Mouse (Mus musculus): ENCODE data around the gene Trim41. TPM values are rescaled to one million over a fixed set of nuclear protein-coding genes. Genes with fewer than 3 reads are reported as not detected.

Gene Trim41
- polyA plus RNA-seq, 1 experiment from 2014 or later: 6.4 TPM

- Histone ChIP-seq H3K36me3 (ENCODE audit: control insufficient read depth, insufficient read depth, low read length) (no peaks in the 10 kb centered on the region), H3K4me2 (ENCODE audit: low read depth, low read length) (peak overlapping the region; percentile 37; the same call in 1 of the 2 replicates), H3K9ac (ENCODE audit: low read length) (no peak overlapping the region), H3K27me3 (ENCODE audit: control insufficient read depth, insufficient read depth, low read depth, low read length) (no peaks in the 10 kb centered on the region), H3K4me3 (ENCODE audit: low read length) (no peak overlapping the region), H3K27ac (ENCODE audit: low read length) (no peak overlapping the region), H3K4me1 (replicated peaks; ENCODE audit: control insufficient read depth, insufficient read depth, low read length) (0 out of 2 replicates have a peak, but pooled peaks cover 3% of the 10 kb centered on the region), H3K9me3 (ENCODE audit: control insufficient read depth, low read length) (no peaks in the 10 kb centered on the region)
- no peak for ATAC-seq (ENCODE audit: low read depth)
- WGBS: 33% methylated on average over 17 of the region's 17 CpGs
Observed at GRCm38 (mm10) chr11:48774443-48775298, 42.5 kb downstream of the Trim41 start.

- no peak overlapping the region for H3K4me2 ChIP-seq (ENCODE audit: low read depth, low read length)
- H3K9me3 ChIP-seq (ENCODE audit: control insufficient read depth, low read length): no peaks in the 10 kb centered on the region
- no peak overlapping the region for H3K27ac ChIP-seq (ENCODE audit: low read length)
- 0 out of 2 replicates have a peak, but pooled peaks cover 3% of the 10 kb centered on the region for H3K4me1 ChIP-seq (replicated peaks; ENCODE audit: control insufficient read depth, insufficient read depth, low read length)
- no peaks in the 10 kb centered on the region for H3K27me3 ChIP-seq (ENCODE audit: control insufficient read depth, insufficient read depth, low read depth, low read length)
- no peak overlapping the region for H3K9ac ChIP-seq (ENCODE audit: low read length)
- WGBS: 8% methylated on average over 2 of the region's 2 CpGs
- H3K4me3 ChIP-seq (ENCODE audit: low read length): no peak overlapping the region
- H3K36me3 ChIP-seq (ENCODE audit: control insufficient read depth, insufficient read depth, low read length): no peaks in the 10 kb centered on the region
- ATAC-seq (ENCODE audit: low read depth): no peak
Observed at GRCm38 (mm10) chr11:48771691-48772090, 45.5 kb downstream of the Trim41 start.

- no peak overlapping the region for H3K9ac ChIP-seq (ENCODE audit: low read length)
- WGBS: 76% methylated on average over 14 of the region's 14 CpGs
- no peak for ATAC-seq (ENCODE audit: low read depth)
- no peaks in the 10 kb centered on the region for H3K36me3 ChIP-seq (ENCODE audit: control insufficient read depth, insufficient read depth, low read length)
- H3K4me1 ChIP-seq (replicated peaks; ENCODE audit: control insufficient read depth, insufficient read depth, low read length): no peaks in the 10 kb centered on the region
- no peak overlapping the region for H3K4me3 ChIP-seq (ENCODE audit: low read length)
- H3K27me3 ChIP-seq (ENCODE audit: control insufficient read depth, insufficient read depth, low read depth, low read length): no peaks in the 10 kb centered on the region
- H3K9me3 ChIP-seq (ENCODE audit: control insufficient read depth, low read length): no peaks in the 10 kb centered on the region
- no peak overlapping the region for H3K27ac ChIP-seq (ENCODE audit: low read length)
- no peak overlapping the region for H3K4me2 ChIP-seq (ENCODE audit: low read depth, low read length)
Observed at GRCm38 (mm10) chr11:48767195-48767876, 49.8 kb downstream of the Trim41 start.

GRCm38 (mm10) chr11:48764119-48764518 lies 53.0 kb downstream of the Trim41 start:
- Histone ChIP-seq H3K4me1 (replicated peaks; ENCODE audit: control insufficient read depth, insufficient read depth, low read length) (no peaks in the 10 kb centered on the region), H3K4me3 (ENCODE audit: low read length) (no peak overlapping the region), H3K9ac (ENCODE audit: low read length) (no peak overlapping the region), H3K27ac (ENCODE audit: low read length) (no peak overlapping the region), H3K36me3 (ENCODE audit: control insufficient read depth, insufficient read depth, low read length) (no peaks in the 10 kb centered on the region), H3K4me2 (ENCODE audit: low read depth, low read length) (no peak overlapping the region), H3K9me3 (ENCODE audit: control insufficient read depth, low read length) (no peaks in the 10 kb centered on the region), H3K27me3 (ENCODE audit: control insufficient read depth, insufficient read depth, low read depth, low read length) (no peaks in the 10 kb centered on the region)
- no peak for ATAC-seq (ENCODE audit: low read depth)
- WGBS: 91% methylated on average over 9 of the region's 9 CpGs

- no peak overlapping the region for H3K9ac ChIP-seq (ENCODE audit: low read length)
- H3K4me1 ChIP-seq (replicated peaks; ENCODE audit: control insufficient read depth, insufficient read depth, low read length): no peaks in the 10 kb centered on the region
- H3K27me3 ChIP-seq (ENCODE audit: control insufficient read depth, insufficient read depth, low read depth, low read length): no peaks in the 10 kb centered on the region
- H3K4me3 ChIP-seq (ENCODE audit: low read length): no peak overlapping the region
- ATAC-seq (ENCODE audit: low read depth): no peak
- no peaks in the 10 kb centered on the region for H3K9me3 ChIP-seq (ENCODE audit: control insufficient read depth, low read length)
- H3K27ac ChIP-seq (ENCODE audit: low read length): no peak overlapping the region
- 84% methylated on average over 8 of the region's 8 CpGs for WGBS
- H3K4me2 ChIP-seq (ENCODE audit: low read depth, low read length): no peak overlapping the region
- no peaks in the 10 kb centered on the region for H3K36me3 ChIP-seq (ENCODE audit: control insufficient read depth, insufficient read depth, low read length)
Observed at GRCm38 (mm10) chr11:48759021-48759420, 58.1 kb downstream of the Trim41 start.

Other genes starting within 250 kb of the Trim41 start
- 657 and 669 TPM in 2 replicates for gene Rack1, start 17.0 kb downstream of the Trim41 start, polyA plus RNA-seq (2015; fragmentation: Nextera tagmentation; extraction: Ambion mirVana)
- 0.51 and 1.2 TPM in 2 replicates for gene Trim7, start 8.8 kb upstream of the Trim41 start, polyA plus RNA-seq (2015; fragmentation: Nextera tagmentation; extraction: Ambion mirVana)
- gene Gm12184, start 9.3 kb upstream of the Trim41 start, polyA plus RNA-seq (2015; fragmentation: Nextera tagmentation; extraction: Ambion mirVana): 1.7 and 2.6 TPM in 2 replicates
- gene Irgm1, start 54.3 kb upstream of the Trim41 start, polyA plus RNA-seq (2015; fragmentation: Nextera tagmentation; extraction: Ambion mirVana): 10.6 and 14.9 TPM in 2 replicates
- gene Gm5431, start 84.9 kb upstream of the Trim41 start, polyA plus RNA-seq (2015; fragmentation: Nextera tagmentation; extraction: Ambion mirVana): 0.18 and 0.24 TPM in 2 replicates
- 3.5 and 6.6 TPM in 2 replicates for gene Psme2b, start 128.8 kb upstream of the Trim41 start, polyA plus RNA-seq (2015; fragmentation: Nextera tagmentation; extraction: Ambion mirVana)
- gene Olfr56, start 161.5 kb upstream of the Trim41 start, polyA plus RNA-seq (2015; fragmentation: Nextera tagmentation; extraction: Ambion mirVana): not detected in 2 replicates
- gene 9930111J21Rik1, start 162.0 kb upstream of the Trim41 start, polyA plus RNA-seq (2015; fragmentation: Nextera tagmentation; extraction: Ambion mirVana): 0.85 and 1.5 TPM in 2 replicates
- gene Gm12185, start 174.9 kb upstream of the Trim41 start, polyA plus RNA-seq (2015; fragmentation: Nextera tagmentation; extraction: Ambion mirVana): 0.06 TPM in 1 of 2 replicates, not detected in the other
- 0.53 and 1.5 TPM in 2 replicates for gene Tgtp1, start 176.8 kb upstream of the Trim41 start, polyA plus RNA-seq (2015; fragmentation: Nextera tagmentation; extraction: Ambion mirVana)
- gene 9930111J21Rik2, start 233.9 kb upstream of the Trim41 start, polyA plus RNA-seq (2015; fragmentation: Nextera tagmentation; extraction: Ambion mirVana): 0.78 TPM in 2 replicates
- 0.69 and 2.4 TPM in 2 replicates for gene Tgtp2, start 246.9 kb upstream of the Trim41 start, polyA plus RNA-seq (2015; fragmentation: Nextera tagmentation; extraction: Ambion mirVana)